Mouse (Mus musculus): ENCODE results near the gene Olfr726.

Gene Olfr726

GRCm38 (mm10) chr14:50090853-50091252 lies at the start of gene Olfr726:
Gene Olfr726, minus strand, starts transcription at chr14:50090953.
- DNase-seq: no peak

- no peak for DNase-seq
Observed at GRCm38 (mm10) chr14:50122886-50123285, 32.1 kb upstream of the Olfr726 start, which contains the start of gene Olfr727. Gene Olfr727, plus strand, starts transcription at chr14:50123186.

- DNase-seq: no peak
Observed at GRCm38 (mm10) chr14:50062733-50063104, 28.0 kb downstream of the Olfr726 start.

DNA sequence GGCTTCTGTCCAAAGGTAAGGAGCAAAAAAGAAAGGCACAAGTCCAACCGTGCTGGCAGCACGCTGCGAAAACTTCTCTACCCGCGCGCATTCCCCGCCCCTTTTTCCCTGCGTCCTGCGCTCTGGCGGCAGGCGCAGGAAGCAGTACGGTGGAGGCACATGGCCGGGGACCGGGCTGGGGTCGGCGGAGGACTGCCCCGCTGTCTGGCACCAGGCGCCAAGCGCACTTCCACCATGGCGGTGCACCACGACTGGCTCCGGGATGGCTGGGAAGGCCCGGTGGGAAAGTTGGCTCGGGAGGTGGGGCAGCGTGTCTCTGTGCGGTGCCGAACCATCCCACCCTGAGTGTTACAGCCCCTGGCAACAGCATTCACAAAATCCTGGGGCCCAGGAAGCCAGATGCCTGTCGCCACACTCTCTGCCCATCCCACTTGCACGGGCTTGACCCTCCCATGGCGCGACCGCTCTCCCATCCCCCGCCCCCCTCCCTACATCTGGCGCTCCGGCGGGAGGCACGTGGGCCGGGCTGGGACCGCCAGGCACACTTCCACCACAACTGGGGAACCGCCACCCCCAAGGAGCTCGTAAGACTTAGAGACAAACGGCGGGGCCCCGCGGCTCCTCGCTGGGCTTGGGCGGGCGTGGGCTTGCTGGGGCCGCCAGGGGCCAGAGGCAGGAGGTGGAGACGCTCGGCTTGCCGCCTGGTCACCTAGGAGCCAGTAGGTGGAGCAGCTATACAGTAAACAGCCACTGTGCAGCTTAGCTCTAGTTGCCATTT lies 28.6 kb downstream of the Olfr726 start:
- peak; percentile 93 for DNase-seq

- no peak for DNase-seq
Observed at GRCm38 (mm10) chr14:50061590-50061954, 29.2 kb downstream of the Olfr726 start.

DNA sequence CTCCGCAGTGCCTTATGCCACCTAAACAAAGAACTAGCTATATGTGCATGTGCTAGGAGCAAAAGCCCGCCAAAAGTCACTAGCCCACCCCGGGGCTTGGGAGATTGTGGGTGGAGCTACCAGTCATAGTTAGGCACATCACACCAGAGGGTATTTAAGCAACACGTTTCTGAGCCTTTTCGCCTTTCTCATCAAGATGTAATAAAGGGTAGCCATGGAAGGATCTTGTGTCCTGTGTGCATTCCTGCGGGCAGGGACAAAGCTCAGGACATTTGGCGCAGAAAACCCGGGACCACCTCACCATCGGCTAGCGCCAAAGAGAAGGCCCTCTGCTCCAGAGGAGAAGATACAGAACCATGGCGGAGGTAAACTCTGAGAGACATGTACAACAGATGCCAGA lies 29.6 kb downstream of the Olfr726 start:
- no peak for DNase-seq

DNA sequence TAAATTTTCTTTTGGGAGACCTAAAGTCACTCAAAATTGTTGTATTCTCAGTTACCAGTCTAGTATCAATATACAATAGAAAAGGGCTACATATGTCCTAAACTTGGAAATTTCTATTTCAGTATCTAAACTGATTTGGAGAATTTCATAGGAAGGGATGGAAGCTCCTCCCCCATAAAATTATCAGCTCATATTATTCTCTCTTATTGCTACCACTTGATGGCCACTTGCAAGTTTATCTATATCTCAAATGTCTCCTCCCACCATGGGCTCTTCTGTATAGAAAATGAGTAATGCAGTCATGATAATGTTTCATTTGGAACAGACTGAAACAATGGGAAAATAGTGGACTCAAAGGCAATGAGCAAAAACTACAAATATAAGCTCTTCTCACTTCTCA lies 50.5 kb downstream of the Olfr726 start, which contains the start of gene Olfr725:
Olfr725 (minus strand) TSS at position 101 of the 400 bp plus-strand sequence.
- DNase-seq: no peak

Measured in heart, adult 11 months (tissue).